Mouse (Mus musculus): Measurements from ENCODE around the gene Swsap1. TPM values are rescaled to one million over a fixed set of nuclear protein-coding genes. Genes with fewer than 3 reads are reported as not detected.

Swsap1 gene
- polyA plus RNA-seq, 1 experiment from 2014 or later: 8.2 TPM

DNA sequence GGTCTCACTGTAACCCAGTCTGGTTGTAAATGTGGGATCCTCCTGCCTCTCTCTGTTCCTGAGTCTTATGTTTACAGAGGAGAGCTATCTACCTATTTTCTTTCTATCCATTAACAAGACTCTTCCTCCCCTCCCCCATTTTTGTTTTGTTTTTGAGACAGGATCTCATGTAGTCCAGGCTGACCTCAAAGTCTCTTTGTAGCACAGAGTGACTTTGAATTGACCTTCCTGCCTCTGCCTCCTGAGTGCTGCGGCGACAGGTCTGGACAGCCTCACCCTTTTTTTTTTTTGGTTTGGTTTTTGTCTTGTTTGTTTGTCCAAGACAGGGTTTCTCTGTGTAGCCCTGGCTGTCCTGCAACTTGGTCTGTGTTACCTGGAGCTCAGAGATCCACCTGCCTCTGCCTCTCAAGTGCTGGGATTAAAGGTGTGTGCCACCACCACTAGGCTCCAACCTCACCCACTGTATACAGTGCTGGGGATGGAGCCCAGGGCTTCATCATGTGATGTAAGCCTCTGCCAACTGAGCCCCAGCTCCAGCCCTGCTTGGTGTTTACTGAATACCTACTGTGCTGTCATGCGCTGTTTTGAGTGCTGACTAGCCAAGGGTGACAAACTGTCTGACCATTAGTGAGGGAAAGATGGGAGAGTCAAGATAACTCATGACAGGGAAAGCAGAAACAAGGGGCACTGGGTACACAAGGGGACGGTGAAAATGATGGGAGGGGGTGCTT is 23.0 kb downstream of the Swsap1 start:
- Histone ChIP-seq H3K4me1 (no peaks in the 10 kb centered on the region), H3K27me3 (ENCODE audit: low read depth, poor library complexity, severe bottlenecking) (peaks cover 13% of the 10 kb centered on the region), H3K9me3 (replicated peaks) (no peaks in the 10 kb centered on the region), H3K36me3 (peaks cover 8% of the 10 kb centered on the region; the same call in 1 of the 2 replicates), H3K27ac (no peak overlapping the region), H3K4me3 (no peak overlapping the region)
- 94% methylated on average over 4 of the region's 4 CpGs for WGBS
- DNase-seq (ENCODE audit: low spot score): no peak

DNA sequence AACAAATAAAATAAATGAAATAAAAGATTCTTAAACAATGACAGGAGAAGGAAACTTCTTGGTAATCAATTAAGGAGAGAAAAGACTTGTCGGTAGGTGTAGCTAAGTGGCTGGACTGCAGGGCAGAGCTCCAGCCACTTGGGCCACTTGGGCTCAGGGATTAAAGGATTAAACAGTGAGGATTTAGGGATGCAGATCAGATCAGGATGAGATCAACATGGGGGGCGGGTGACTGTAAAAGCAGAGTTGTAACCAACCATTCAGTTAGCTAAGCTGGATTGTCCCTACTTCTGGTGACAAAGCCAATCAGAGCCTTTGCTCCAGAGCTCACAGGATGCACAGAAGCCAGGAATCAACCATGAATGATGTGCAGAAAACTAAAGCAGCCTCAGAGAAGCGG is 28.4 kb downstream of the Swsap1 start:
- no peaks in the 10 kb centered on the region for H3K9me3 ChIP-seq (replicated peaks)
- no peak overlapping the region for H3K4me3 ChIP-seq
- peaks cover 66% of the 10 kb centered on the region for H3K27me3 ChIP-seq (ENCODE audit: low read depth, poor library complexity, severe bottlenecking)
- H3K27ac ChIP-seq: no peak overlapping the region
- WGBS: 31% methylated on average over 3 of the region's 3 CpGs
- no peak for DNase-seq (ENCODE audit: low spot score)
- H3K36me3 ChIP-seq: peaks cover 5% of the 10 kb centered on the region; the same call in 1 of the 2 replicates
- peaks cover 12% of the 10 kb centered on the region for H3K4me1 ChIP-seq

DNA sequence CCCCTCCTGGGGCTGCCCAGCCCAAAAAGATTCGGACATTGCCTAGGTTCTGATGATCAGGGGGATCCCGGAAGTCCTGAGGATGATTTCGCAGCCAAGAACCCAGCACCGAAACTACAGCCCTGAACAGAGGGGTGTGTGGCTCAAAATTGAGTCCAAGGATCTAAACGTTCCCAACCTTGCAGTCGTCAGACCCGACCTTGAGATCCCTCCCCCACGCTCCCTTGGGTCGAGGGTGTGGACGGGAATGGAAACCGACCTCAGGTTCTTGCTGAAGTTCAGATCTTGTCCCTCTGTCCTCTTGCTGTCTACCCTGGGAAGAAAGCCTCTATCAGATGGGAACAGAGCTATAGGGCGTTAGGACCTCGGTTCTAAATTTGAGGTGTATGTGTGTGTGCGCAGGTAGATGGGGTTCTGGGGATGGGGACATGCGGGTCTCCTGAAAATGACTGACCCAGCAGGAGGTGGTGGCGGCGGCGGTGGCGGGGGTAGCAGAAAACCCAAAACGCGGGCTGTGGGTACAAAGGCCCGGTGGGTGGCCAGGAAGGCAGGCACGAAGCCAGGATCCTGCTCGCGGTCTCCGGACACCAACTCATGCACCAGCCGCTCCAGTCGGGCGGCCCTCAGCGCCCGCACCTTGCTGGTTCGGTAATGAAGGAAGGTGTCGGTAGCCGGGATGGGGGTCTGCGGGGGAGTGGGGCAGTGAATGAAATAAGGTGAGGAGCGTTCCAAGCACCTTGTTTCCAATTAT is 32.2 kb downstream of the Swsap1 start:
- Histone ChIP-seq H3K27me3 (ENCODE audit: low read depth, poor library complexity, severe bottlenecking) (peaks cover 97% of the 10 kb centered on the region), H3K9me3 (replicated peaks) (no peaks in the 10 kb centered on the region), H3K36me3 (no peaks in the 10 kb centered on the region), H3K4me1 (peaks cover 30% of the 10 kb centered on the region), H3K4me3 (peak overlapping the region; percentile 59), H3K27ac (no peak overlapping the region)
- WGBS: 9% methylated on average over 36 of the region's 36 CpGs
- no peak for DNase-seq (ENCODE audit: low spot score)

DNA sequence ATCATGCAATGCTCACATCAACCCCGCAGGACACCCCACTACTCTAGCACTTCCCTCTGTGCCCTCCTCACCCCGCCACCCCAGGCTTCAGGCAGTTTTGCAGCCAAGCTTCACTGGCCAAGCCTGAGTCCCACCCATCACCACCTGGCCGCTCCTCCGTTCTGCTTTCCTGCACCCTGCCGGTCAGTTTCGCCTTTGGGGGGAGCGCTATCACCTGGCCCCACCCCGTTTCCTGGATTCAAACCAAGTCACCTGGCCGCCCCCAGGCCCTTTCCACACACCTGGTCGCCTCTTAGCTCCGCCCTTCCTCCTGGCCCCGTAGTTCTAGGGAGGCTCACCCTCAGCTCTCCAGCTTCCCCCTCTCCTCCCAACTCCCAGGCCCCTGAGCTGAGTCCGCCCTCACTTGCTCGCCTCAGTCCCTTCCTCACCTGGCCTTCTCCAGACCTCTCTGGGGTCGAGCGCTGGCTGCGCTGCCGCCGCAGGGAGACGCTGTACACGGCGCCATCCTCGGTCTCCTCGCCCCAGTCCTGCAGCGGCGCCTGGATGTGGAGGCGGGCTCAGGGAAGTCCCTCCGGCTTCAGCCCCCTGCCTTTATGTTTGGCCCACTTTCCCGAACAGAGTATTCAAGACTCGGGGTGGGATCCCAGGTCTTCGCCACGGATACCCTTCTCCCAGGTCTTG is 33.0 kb downstream of the Swsap1 start:
- peaks cover 30% of the 10 kb centered on the region for H3K4me1 ChIP-seq
- H3K4me3 ChIP-seq: peak overlapping the region; percentile 59
- no peaks in the 10 kb centered on the region for H3K36me3 ChIP-seq
- H3K27ac ChIP-seq: 0 out of 2 replicates have a peak overlapping the region, but pooled peaks have one; percentile 40
- WGBS: 2% methylated on average over 32 of the region's 32 CpGs
- no peaks in the 10 kb centered on the region for H3K9me3 ChIP-seq (replicated peaks)
- peaks cover 100% of the 10 kb centered on the region for H3K27me3 ChIP-seq (ENCODE audit: low read depth, poor library complexity, severe bottlenecking)
- peak; percentile 62 for DNase-seq (ENCODE audit: low spot score)

DNA sequence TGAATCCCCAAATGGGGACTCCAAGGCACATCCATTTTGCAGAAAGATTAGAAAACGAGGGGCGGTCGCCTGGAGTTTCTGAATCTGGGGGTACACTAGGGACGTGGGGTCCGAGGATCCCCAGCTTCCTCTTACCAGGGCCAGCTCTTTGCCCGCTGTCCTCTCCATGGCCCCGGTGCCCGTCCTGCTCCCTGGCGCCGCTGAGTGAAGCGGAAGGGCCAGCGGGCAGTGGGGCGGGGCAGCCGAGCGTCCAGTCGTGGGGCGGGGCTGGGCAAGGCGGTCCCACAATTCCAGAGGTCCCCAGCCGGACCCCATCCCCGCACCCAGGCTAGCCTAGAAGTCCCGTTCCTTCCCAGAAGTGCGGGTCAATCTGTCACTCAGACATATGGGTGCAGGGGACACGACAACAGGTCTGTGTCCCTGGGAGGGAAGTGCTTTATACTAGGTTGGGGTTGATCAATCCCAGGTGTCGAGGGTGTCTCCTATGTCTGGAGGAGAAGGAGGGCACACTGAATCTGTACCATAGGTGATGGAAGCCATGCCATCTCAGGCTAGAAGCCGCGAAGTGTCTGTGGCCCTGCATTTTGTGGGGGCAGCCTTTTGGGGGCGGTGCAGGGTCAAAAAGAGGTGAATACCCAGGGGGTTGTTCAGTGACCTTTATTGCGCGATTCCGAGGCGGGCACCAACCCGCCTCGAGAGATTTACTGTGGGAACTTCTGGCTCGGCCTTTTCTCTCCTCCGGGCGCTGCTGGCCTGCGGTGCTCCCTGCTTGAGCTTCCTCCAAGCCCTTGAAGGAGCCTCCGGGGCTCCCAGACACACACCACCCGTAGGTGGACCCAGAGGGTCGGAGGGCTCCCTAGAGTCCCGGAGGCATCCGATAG is 33.9 kb downstream of the Swsap1 start, which contains the start of gene Rgl3:
Gene Rgl3 (minus strand): TSS at position 217 of the 881 bp plus-strand sequence.
- H3K36me3 ChIP-seq: no peaks in the 10 kb centered on the region
- peak within 1 kb of the TSS; percentile 40; the same call in 1 of the 2 replicates for H3K27ac ChIP-seq
- H3K9me3 ChIP-seq (replicated peaks): no peaks in the 10 kb centered on the region
- whole genome bisulfite sequencing: under 1% methylated on average over 42 of the region's 42 CpGs
- DNase-seq (ENCODE audit: low spot score): peak; percentile 76
- H3K4me3 ChIP-seq: peak within 1 kb of the TSS; percentile 59
- H3K27me3 ChIP-seq (ENCODE audit: low read depth, poor library complexity, severe bottlenecking): peaks cover 95% of the 10 kb centered on the region
- peaks cover 30% of the 10 kb centered on the region for H3K4me1 ChIP-seq

DNA sequence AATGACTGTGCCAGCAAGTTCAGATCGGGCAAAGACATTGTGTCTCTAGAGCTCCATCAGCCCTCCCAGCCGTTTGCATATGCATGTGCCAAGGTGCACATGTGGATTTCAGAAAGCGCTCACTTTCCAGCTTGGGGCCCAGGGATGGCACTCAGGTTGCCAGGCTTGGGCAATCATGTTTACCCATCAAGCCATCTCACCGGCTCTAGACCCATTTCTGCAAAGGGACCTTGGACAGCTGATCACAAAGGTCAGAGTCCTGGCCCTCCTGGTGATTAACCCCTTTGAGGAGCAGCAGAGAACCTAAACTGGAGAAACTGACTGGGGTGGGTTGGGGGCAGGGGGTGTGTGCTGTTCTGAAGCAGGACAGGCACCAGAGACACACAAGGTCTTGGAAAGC is 36.7 kb downstream of the Swsap1 start:
- no peak overlapping the region for H3K4me3 ChIP-seq
- H3K27ac ChIP-seq: no peak overlapping the region
- no peak for DNase-seq (ENCODE audit: low spot score)
- H3K36me3 ChIP-seq: no peaks in the 10 kb centered on the region
- H3K27me3 ChIP-seq (ENCODE audit: low read depth, poor library complexity, severe bottlenecking): peaks cover 75% of the 10 kb centered on the region
- 79% methylated on average over 4 of the region's 4 CpGs for WGBS
- H3K4me1 ChIP-seq: peaks cover 30% of the 10 kb centered on the region
- H3K9me3 ChIP-seq (replicated peaks): no peaks in the 10 kb centered on the region

DNA sequence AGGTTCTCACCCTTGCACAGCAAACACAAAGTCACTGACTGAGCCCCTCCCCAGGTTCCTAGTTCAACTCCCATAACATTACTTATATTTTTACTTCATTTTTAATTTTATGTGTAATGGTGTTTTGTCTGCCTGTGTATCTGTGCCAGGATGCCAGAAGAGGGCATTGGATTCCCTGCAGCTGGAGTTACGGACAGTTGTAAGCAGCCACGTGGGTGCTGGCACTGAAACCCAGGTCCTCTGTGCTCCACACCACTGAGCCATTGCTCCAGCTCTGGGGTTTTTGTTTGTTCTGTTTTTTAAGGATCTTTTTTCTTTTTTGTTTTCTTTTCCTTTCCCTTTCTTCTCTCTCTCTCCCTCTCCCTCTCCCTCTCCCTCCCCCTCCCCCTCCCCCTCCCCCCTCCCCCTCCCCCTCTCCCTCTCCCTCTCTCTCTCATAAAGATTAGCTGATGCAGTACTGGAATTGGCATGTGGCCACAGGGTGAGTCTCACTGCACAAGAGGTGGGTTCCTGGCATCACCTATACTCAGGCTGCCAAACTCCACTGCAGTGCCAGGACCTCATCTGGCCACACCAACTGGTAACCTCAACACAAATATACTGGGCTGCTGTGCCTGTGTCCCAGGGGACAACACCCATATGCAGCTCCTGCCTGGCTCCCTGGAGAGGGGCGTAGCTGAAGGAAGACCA is 40.8 kb downstream of the Swsap1 start:
- H3K36me3 ChIP-seq: no peaks in the 10 kb centered on the region
- 82% methylated on average over 3 of the region's 3 CpGs for WGBS
- DNase-seq (ENCODE audit: low spot score): no peak
- H3K27me3 ChIP-seq (ENCODE audit: low read depth, poor library complexity, severe bottlenecking): peaks cover 38% of the 10 kb centered on the region
- no peak overlapping the region for H3K27ac ChIP-seq
- H3K4me3 ChIP-seq: no peak overlapping the region
- no peaks in the 10 kb centered on the region for H3K4me1 ChIP-seq
- no peaks in the 10 kb centered on the region for H3K9me3 ChIP-seq (replicated peaks)

DNA sequence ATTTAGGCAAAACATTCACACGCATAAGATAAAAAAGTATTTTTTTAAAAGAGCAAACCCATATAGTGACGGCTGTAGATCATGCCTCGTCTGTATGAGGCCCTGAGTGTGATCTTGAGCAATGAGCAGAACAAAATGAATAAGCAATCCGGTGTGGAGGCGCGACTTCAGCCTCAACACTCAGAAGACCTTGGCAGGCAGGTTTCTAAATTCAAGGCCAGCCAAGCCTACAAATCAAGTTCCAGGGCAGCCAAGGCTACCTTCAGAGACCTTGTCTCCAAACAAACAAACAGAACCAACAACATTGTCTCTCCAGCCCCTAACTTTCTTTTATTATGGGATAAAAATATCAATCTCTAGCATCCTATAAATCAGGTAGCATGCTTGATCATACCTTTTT is 44.7 kb downstream of the Swsap1 start:
- Histone ChIP-seq H3K4me3 (no peak overlapping the region), H3K27me3 (ENCODE audit: low read depth, poor library complexity, severe bottlenecking) (0 out of 2 replicates have a peak, but pooled peaks cover 5% of the 10 kb centered on the region), H3K9me3 (replicated peaks) (no peaks in the 10 kb centered on the region), H3K4me1 (peaks cover 26% of the 10 kb centered on the region), H3K27ac (no peak overlapping the region), H3K36me3 (peaks cover 16% of the 10 kb centered on the region)
- 94% methylated on average over 6 of the region's 6 CpGs for WGBS
- DNase-seq (ENCODE audit: low spot score): no peak

DNA sequence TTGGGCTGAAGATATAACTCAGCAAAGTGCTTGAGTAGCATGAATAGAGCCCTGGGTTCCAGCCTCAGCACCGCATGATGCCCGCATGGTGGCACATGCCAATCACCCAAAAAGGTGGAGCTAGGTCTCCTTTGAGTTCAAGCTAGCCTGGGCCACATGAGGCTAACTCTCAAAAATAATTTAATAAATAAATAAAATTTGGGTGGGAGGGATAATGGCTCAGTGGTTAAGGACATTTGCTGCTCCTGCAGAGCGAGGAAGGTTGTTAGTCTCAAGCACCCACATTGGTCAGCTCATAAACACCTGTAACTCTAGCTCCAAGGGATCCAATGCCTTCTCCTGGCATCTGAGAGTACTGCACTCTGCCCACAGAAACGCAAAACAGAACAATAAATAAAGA is 46.1 kb downstream of the Swsap1 start:
- peak overlapping the region; percentile 76; the same call in 1 of the 2 replicates for H3K4me3 ChIP-seq

DNA sequence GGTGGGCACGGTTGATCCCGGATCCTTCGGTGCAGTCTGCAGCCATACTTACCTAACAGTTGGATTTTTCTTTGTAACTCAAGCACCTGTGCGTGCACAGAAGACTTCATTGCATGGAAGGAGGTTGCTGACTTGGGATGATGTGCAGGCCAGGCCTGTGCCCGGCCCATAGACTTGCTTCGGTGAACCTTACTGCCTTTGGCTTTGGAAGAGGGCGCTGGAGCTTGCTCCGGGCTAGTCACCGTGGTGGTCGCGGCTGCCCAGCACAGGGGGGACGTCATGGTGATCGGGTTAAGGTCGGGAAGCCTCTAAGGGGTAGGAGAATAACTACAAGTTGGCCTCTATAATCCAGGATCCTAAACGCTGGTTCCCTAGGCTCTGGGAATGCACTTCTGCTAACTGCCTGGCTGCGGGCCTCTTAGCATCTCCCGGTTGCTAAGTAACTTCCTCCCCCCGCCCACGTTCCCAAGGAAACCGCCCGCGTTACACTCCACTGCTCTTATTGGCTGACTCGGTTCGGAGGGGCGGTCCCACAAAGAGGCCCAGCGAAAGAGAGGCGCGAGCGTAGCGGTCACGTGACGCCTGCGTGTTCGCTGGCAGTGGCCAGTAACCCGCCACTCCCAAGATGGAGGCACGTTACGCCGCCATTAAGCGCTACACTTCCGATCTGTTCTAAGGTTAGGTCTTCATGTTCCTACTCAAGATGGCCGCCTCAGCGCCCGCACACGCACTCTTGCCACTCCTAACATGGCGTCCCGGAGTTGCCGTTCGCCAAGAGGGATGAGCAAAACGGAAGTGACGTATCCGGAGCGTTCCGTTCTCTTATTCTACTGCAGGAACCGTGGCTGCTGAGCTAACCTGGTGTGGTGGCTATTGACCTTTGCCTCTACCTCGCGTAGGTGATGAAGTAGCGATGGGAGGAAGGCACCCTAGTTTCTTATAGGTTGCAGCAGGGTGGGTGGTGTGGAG is 46.9 kb downstream of the Swsap1 start, which contains the start of the genes Ccdc151 and Prkcsh:
Gene Ccdc151 (minus strand): TSS at position 441 of the 969 bp plus-strand sequence.
Gene Prkcsh (plus strand): TSS at position 613 of the 969 bp plus-strand sequence.
- Histone ChIP-seq H3K27me3 (ENCODE audit: low read depth, poor library complexity, severe bottlenecking) (0 out of 2 replicates have a peak, but pooled peaks cover 1% of the 10 kb centered on the region), H3K27ac (peak within 1 kb of the TSS; percentile 81), H3K9me3 (replicated peaks) (no peaks in the 10 kb centered on the region), H3K36me3 (peaks cover 38% of the 10 kb centered on the region), H3K4me3 (peak within 1 kb of the TSS; percentile 76), H3K4me1 (peaks cover 30% of the 10 kb centered on the region)
- 6% methylated on average over 57 of the region's 57 CpGs for WGBS
- peak; percentile 98 for DNase-seq (ENCODE audit: low spot score)

More for the DNA sequence above, 46.1 kb downstream of the Swsap1 start:
- 0 out of 2 replicates have a peak, but pooled peaks cover 5% of the 10 kb centered on the region for H3K27me3 ChIP-seq (ENCODE audit: low read depth, poor library complexity, severe bottlenecking)
- no peak overlapping the region; the same call in 1 of the 2 replicates for H3K27ac ChIP-seq
- DNase-seq (ENCODE audit: low spot score): no peak
- H3K4me1 ChIP-seq: peaks cover 30% of the 10 kb centered on the region
- WGBS: 85% methylated on average over 4 of the region's 4 CpGs
- no peaks in the 10 kb centered on the region for H3K9me3 ChIP-seq (replicated peaks)
- H3K36me3 ChIP-seq: peaks cover 30% of the 10 kb centered on the region
